Mouse (Mus musculus) right cerebral cortex, postnatal 25 days (tissue): ENCODE results near the gene Homer2.

Source experiments
- DNase-seq: peaks from one replicate; pipeline ENCODE4 v3.0.0; 2022

Homer2 gene

DNA sequence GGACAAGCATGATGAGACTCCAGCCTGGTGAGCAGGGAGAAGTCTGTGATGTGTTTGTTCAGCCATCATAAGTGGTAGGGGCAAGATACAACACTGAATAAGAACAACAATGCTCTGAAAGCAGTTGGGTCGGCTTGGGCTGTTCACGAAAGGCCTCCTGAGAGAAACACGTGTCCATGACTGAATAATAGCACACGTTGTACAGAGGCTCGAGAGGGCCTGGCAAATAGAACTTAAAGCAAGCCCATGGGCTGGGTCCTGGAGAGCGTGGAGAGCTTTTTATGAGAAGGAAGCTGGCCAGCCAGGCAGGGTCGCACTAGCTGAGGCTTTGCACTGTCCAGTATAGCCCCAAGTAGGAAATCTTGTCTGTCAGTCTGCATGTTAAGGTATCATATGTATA, 128.9 kb downstream of the Homer2 start:
- no peak for DNase-seq

DNA sequence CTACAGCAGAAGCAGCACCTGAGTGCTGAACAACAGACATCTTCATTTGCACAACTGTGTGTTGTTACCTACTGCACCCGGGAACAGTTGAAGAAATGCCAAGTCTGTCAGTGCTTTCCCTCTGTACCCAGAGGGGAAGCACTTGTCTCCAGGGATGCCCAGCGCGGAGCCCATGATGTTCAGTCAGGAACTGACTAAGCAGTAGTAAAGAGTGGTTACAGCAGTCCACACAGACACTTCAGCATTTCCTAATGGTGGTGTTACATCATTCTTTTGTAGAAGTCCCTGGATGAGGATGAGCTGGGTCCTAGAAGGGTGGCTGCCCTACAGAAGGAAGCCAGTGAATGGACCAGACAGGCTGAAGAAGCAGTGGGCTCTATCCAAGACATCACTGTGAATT, 129.5 kb downstream of the Homer2 start:
- DNase-seq, result no peak

DNA sequence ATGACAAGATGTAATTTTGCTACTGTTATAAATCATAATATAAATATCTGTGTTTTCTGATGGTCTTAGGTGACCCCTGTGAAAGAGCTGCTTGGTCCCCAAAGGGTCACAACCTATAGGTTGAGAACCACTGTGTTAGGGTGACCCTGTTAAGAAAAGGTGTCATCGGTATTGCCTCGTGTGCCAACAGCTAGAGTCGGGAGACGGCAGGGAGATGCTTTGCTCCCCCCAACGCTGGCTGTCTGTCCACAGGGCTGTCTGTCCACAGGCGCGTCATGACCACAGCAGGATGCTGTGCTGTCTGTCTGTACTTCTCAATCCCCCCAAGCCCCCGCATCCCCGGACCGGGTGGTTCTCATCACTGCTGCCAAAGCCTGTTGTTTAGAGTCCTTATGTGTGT, 131.7 kb downstream of the Homer2 start:
- DNase-seq, result no peak

DNA sequence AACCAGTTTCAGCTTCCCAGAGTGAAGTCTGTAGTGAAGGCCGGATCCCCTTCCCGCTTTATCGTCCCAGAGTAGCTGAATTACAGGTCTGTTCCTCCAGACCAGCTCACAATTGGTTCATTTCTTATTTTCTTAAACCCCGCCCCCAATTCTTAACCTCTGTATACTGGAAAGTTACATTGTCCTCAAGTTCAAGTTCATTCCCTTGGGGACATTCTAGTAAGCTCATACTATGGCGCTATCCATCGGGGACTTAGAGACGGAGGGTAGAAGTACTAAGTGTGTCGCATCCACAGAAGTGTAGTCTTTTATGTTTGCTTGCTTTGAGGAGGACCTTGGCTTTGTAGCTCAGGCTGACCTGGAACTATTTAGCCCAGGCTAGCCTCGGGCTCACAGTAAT, 133.5 kb downstream of the Homer2 start:
- no peak for DNase-seq

DNA sequence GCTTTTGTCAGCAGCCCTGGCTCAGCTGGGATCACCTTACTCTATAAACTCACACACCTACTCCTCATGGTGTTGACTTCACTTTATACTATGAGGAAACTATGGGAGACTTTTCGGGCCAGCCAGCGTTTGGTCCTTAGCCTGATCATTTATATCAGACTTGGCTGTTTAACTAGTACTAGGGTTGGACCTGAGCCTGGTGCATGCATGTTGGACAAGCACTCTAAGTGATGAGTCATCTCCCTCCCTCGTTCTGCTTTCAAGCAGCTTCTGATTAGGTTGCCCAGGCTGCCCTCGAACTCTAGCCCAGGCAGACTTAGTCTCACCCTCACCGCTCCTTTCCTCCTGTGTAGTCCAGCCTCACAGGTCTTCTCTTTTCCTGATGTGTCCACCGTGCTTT, 133.9 kb downstream of the Homer2 start:
- no peak for DNase-seq

DNA sequence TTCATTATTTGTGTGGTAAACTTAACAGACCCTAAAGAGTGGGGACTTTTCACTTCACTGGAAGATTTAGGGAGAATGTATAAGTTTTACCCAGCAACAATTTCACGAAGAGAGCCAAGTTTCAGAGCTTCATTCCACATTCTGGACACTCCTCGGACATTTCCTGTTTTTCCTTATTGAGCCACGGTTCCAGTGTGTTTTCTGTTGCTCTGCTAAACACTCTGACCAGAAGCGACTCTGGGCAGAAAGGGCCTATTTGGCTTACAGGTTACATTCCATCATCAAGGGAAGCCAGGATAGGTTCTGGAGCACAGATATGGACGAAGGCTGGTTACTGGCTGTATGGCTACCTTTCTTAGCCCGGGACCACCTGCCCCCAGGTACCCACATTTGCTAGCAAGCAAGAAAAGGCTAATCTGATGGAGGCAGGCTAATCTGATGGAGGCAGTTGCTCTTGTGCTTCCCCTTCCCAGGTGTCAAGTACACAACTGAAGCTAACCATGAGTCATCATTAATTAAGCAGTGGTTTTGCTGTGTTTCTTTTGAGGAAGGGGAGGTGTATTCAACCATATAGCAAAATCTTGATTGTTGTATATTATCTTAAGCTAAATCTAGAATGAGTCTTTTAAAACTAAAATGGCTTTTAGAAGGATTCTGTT, 134.6 kb downstream of the Homer2 start:
- no peak for DNase-seq

DNA sequence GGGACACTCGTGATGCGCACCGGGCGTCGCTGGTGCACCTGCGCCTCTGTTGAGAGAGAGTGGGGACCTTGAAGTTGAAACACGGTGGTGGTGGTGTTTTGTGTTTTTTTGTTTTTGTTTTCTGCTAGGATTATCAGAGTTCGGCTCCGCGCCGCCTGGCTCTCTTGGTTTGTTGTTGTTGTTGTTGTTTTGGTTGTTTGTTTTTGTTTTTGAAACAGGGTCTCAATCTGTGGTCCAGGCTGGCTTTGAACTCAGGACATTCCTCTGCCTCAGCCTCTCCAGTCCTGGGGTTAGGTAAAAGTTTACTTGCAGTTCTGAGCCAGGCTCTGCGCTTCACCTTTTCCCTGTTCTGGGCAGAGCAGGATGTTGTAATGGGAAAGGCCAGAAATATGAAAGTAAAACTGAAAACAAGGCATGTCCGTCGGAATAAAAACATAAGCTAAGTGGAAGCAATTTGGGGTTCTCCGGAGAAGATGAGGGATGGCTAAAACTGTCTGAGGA, 135.3 kb downstream of the Homer2 start:
- no peak for DNase-seq

DNA sequence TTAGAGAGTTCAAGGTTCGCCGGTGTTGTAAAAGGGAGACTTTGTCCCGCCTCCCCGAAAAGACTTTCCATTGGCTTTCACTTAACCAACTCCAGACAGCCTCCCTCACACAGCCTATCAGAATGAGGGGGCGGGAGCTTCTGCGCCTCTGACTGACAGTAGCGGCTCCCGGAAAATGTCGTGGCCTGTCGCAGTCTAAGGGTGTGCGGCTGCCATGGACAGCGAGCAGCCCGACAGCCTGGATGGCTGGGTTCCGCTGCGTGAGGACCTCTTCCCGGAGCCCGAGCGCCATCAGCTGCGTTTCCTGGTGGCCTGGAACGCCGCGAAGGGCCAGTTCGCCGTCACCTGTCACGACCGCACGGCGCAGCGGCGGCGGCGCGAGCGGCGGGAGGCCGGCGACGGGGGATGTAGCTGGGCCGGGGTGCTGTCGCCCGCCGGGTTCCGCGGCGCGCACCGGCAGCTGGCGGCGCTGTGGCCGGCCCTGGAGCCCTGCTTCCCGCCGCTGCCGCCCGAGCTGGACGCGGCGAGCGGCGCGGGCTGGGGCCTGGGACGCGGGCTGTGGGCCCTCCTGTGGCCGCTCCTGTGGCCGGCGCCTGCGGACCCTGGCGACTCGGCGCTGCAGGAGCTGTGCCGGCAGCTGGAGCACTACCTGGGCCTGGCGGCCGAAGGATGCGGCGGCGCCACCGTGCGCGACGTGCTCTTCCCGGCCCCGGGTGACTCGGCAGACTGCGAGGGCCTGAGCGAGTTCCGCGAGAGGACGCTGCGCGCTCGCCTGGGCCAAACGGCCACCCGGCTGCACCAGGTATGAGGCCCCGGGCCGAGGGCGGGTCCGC, 136.0 kb downstream of the Homer2 start, which contains the start of gene Whamm:
Whamm (plus strand) TSS at position 159 of the 833 bp plus-strand sequence.
- peak; percentile 92 for DNase-seq

DNA sequence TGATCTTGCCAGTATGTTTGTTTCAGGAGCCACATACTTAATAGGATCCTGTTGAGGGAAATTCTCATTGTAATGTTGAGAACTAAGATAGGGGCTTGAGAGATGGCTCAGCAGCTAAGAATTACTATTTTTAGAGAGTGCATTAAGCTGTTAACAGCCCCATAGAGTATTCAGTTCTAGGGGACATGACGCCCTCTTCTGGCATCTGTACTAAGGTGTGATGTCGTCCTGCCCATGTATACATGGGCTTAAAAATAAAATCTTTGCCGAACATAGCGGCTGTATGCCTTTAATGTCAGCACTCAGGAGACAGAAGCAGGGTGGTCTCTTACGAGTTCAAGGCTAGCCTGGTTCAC, 136.6 kb downstream of the Homer2 start:
- DNase-seq, result no peak

DNA sequence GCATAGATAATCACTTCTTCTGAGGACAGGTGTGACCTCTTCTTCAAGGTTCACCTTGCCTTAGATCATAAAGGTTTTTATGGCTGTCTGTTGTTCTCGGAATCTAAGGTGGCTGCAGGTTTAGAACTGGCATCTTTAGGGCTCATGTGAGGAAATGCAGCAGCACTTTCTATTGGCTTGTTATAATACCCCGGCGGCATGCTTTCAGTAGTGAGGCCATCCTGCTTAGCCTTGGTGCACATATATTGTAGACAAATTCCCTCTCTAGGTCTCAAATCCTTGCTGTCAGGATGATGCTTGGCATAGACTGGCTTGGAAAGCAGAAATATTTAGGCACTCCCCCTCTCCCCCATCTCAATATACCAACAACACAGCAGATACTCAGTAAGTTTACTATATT, 137.1 kb downstream of the Homer2 start:
- DNase-seq, result no peak

DNA sequence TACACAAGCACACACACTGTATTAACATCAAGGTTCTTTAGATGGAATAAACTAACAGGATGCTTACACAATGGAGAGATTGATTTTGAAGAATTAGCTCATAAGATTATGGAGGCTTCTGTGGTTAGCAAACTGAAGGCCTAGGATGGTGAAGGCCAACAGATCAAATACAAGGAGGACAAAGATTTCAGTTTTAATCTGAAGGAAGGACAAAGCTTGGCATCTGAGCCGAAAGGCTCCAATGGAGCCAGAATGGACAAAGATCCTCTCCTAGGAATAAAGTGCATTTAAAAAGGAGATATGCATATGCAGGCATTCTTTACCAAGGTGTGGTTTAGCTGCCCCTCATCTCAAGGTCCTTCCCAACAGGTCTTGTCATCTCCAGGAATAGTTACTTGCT, 137.5 kb downstream of the Homer2 start:
- DNase-seq, result no peak

DNA sequence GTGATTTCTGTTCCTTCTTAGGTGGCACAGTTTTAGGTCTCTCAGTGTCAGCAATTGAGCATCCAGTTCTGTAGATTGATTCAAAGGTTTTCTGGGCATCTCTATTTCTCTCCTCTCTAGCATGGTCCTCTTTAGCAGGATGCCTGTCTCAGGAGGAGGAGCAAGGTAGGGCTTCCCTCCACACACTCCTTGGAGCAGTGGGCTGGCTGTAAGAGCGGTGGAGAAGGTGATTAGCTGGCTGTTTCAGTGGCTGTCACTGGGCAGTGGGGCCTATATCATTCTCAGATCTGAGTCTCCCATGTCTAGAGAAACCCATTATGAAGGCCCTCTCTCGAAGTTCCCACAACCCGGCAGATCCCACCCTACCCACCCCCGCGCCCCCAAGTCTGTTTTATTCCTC, 139.9 kb downstream of the Homer2 start:
- DNase-seq, result no peak

DNA sequence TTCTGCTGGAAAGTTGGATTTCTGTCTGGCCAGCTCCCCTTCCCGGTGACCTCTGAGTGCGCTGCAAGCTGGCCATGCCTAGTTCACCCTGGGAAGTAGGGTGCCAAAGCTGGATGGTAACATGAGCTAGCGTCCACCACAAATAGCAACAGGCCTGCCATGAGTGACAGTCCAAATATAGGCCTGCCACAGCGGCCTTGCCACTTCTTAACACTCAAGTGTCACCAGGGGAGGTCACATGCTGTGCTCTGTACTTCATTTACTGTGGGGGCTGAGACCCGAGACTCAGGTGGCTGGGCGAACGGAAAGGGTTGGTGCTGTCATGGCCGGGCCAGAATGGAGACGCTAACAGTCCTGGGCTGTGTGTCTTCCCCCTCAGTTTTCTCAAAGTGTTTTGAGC, 140.4 kb downstream of the Homer2 start, which contains the start of gene Fsd2:
Fsd2 (minus strand) TSS at position 53 of the 400 bp plus-strand sequence.
- no peak for DNase-seq

DNA sequence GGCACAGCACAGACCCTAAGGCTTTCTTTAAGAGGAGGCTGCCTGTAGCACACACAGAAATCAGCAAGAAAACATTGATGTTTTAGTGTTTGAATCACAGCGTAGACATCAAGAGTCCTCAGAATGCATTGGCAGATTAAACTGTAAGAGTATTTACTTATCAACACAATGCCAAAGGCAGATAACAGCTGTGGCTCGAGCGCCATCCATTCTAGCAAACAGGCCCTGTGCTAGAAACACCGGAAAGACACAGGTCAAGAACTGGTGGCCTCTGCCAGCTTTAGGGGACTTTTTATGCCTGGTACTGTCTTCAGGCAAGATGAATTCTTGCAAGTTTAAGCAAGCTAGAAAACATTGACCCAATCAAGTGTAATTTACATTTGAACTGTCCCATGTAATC, 141.0 kb downstream of the Homer2 start:
- DNase-seq, result no peak

DNA sequence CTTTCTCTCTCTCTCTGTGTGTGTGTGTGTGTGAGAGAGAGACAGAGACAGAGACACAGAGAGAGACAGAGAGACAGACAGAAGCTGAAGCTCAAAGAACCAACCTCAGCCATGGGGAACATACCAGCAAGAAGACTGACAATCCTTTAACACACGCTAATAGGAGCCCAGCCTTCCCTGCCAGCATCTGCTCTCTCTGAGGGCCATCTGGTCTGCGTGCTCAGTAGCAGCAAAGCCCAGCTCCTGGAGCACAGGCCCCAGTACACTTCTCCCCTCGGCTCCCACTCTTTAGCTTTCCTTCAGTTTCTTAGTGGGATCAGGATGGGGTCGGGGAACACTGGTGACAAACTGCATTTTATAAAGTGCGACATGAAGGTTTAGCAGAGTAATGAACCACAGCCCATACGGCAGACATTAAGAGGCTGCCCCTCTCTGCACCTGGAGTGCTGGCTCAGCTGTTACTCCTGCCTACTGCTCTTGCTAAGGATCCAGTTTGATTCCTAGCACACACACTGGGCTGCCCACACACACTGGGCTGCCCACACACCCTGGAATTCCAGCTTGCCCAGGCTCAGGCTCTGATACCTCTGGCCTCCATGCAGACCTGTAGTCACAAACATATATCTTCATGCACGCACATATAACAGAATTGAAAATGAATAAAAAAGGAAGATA, 141.8 kb downstream of the Homer2 start:
- peak; percentile 30 for DNase-seq

DNA sequence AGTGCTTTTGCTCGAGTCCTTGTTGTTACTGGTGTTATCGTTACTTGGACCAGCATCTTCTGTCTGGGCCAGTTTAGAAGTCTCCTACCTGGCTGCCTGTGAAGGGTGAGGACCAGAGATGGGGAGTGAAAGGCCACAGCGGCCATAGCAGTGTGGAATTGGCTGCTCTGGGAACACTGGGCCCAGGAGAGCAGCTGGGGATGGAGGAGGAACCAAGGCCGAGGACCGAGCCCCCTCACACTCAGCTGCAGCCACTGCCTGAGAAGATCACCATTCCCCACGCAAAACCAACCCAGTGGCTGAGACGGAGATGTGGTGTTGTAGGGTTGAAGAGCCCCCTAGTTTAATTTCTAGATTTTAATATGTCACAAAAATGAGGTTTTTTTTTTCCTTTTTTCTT, 142.6 kb downstream of the Homer2 start:
- no peak for DNase-seq

DNA sequence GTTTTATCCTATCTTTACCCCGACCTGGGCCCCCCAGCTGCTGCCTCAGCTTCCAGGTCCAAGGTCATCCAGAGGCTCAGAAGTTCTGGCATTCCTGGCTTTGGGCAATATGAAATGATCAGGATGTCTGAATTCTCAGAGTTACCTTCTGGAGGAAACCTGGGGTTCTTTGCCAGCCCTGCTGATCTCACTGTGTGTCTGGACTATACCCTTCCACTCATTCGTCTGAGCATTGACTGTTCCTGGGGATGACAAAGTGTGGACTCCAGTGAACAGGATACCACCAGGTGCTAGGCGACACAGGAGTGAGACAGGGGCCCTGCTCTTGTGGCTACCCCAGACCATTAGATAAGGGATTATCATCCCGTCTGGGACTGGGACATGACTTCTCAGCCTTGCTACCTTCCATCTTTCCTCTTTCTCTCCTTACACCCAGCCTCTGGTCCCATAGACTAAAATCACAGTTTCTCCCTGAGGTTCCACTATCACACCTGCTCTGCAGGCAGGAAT, 143.8 kb downstream of the Homer2 start:
- no peak for DNase-seq

DNA sequence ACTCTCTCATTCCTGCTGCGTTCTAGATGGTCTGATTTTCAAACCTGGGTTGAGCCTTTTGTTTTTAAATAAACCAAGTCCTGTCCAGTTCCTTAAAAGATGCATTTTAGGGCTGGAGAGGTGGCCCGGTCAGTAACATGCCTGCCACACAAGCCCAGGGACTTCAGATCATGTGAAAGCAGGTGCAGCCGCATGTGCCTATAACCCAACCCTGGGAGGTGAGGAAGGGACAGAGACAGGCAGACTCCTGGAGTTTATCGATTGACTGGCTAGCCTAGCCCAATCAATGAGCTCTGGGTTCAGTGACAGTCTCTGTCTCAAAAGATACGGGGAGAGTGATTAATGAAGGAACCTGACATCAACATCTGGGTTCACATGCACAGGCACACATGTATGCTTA, 146.1 kb downstream of the Homer2 start:
- no peak for DNase-seq

DNA sequence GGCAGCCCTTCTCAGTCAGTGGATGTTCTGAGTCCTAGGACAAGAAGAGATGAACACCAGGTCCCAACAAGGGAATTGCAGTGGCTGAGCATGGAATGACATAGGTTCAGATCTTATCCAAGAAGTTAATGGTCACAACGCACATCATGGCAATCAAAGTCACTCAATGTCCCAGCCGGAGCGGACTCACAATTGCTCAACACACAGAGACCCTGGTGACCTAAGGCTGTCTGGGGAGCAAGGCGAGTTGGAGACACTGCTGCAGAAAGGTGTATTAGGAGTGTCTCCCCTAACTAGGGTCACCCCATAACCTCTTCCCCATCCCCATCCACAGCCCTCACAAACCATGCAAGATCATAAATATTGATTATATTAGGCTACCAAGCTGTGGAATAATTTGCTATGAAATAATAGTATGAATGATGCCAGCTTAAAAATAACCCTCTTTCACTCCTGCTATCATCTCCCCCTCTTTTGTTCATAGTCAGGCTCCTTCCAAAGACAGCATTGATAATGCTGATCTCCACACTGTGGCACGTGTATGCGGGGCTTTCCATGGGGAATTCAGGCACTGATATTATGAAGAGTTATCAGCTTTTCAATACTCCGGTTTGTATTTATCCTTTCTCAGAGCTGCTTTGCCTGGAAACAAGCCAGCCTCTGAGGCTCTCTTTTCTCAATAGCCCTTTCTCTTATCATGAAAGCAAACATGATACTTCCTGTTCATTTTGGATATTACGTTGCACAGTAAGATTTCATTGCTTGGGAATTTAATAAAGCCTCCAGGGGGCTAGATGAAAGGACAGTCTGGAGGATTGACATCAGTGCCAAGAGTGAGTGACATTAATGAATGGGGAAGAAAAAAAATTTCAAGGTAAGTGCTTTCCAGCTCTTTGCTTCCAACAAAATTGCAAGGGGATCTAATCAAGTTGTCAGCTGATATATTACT, 147.0 kb downstream of the Homer2 start:
- no peak for DNase-seq

DNA sequence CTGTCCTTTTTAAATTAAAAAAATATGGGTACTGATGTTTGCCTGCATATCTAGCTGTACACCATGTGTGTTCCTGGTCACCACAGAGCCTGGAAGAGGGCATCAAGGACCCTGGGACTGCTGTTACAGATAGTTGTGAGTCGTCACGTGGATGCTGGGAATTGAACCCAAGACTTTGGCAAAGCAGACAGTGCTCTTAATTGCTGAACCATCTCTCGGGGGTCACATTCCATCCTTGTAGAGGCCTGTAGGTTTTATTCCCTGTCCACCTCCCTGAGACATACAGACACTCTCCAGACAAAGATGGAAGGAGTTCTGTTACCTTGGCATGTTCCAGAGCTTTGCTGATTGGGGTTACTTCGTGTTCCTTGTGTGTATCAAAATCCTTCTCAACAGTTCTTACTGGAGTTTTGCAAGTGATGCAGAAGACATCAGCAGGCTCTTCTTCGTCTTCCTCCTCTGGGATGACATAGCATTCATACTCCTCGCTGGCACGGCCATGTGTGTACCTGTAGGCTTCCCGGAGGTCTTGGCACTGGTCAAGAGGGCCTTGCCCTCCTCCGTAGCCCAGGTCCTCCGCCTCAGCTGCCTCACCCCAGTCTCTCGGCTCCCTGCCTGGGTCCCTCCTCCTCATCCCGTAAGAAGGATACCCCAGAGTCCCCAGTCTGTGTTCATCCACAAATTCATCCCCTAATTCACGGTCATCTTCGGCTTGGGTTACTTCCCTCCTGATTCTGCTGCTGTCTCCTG, 147.9 kb downstream of the Homer2 start:
- no peak for DNase-seq

DNA sequence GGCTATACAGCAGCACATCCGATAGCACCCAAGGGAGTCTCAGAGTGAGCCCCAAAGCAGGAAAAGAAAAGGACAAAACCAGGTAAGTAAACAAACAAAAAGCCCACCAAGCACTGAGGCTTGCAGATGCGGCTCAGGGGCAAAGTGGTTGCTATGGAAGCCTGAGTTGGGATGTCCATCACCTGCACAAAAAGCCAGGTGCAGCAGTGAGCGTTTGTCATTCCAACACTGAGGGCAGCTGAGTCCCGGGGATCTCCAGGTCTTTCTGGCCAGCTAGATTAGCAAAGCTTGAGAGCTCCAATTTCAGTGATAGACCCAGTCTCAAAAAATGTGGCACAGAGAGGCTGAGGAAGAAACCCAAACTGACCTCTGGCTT, 149.4 kb downstream of the Homer2 start:
- no peak for DNase-seq
